Mouse (Mus musculus) bone marrow, adult 2 months (tissue): Measurements from ENCODE around the gene Il2ra.

Source experiments
- CTCF ChIP-seq: fragments of 200-500 bp; IDR thresholded peaks from 2 replicates; pipeline ENCODE4 v1.5.1; 2011; ENCODE audit warnings: low read length, control low read depth; ENCODE audit not compliant: control insufficient read depth, insufficient read depth
- POLR2A ChIP-seq: fragments of 200-500 bp; IDR thresholded peaks from 2 replicates; pipeline ENCODE4 v1.6.1; 2011; ENCODE audit warnings: low read depth, mild to moderate bottlenecking, control low read depth, low read length, borderline replicate concordance; ENCODE audit not compliant: control insufficient read depth

DNA sequence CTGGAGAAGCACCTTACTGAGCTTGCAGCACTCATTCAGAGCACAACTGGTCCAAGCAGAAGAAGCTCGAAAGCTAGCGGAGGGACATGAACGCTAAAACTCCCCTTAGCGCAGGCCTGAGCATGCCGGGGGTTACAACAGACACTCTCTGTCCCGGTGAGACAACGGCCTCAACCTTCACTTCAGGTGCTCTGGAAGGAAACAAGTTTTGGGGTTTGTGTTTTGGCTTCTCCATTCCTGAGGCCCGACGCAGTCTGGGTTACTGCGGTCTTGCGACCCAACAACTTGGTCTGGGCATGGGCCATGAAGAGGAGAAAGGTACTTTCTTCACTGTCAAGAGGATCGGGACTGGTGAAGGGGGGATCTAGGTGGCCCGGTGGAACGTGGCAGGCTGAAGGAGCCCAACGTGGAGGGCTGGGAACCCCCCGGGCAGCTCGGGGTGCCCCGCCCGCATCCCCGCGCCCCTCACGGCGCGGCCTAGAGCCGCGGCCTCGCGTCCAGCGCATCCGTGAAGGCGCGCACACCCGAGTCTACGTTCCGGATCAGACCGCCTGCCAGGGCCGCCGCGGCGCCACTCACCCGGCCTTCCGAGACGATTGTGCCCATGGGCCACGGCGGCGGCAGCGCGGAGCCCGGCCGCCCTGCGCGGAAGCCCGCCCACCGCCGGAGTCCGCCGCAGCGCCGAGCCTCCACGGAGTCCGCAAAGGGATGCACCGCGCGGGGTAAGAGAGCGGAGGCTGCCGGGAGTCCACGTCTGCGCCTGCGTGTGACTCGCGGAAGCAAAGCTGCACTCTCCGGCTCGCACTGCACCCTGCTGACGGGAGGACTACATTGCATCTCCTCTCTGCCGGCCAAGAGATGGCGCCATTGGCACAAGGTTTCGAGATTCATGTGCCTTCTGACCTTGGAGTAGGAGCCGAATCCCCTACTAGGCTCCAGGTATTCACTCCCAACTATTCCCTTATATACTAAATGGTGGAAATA lies 39.8 kb upstream of the Il2ra start:
- TF ChIP-seq CTCF (peak; percentile 100), POLR2A (peak; percentile 80; the same call in 1 of the 2 replicates)
